8 mouse cellular contexts compared by ENCODE assay signal in genomic region chr15:102279092-102279782, GRCm38 (mm10). TPM values are rescaled to one million over a fixed set of nuclear protein-coding genes. Genes with fewer than 3 reads are reported as not detected.
DNase-seq lines count a peak whose midpoint lies in the region; ATAC-seq and TF ChIP-seq lines count a peak whose summit lies in the region.

Gene Mfsd5, plus strand, starts transcription at chr15:102279454.

- H3K9ac ChIP-seq in embryonic facial prominence, embryonic 12.5 days, result peak within 1 kb of the TSS; percentile 74
- peak within 1 kb of the TSS; percentile 78 for H3K9ac ChIP-seq in limb, embryonic 11.5 days (ENCODE audit: low read length)
- H3K9ac ChIP-seq in midbrain, embryonic 13.5 days (replicated peaks), result peak within 1 kb of the TSS; percentile 75

- 1% methylated on average over 65 of the region's 65 CpGs for WGBS in embryonic facial prominence, embryonic 12.5 days
- WGBS in limb, embryonic 11.5 days, result under 1% methylated on average over 65 of the region's 65 CpGs
- WGBS in midbrain, embryonic 13.5 days, result under 1% methylated on average over 64 of the region's 65 CpGs
- WGBS in small intestine, adult 2 months, result under 1% methylated on average over 65 of the region's 65 CpGs

- no peaks in the 10 kb centered on the region for H3K9me3 ChIP-seq in embryonic facial prominence, embryonic 12.5 days
- H3K9me3 ChIP-seq in limb, embryonic 11.5 days (ENCODE audit: control insufficient read depth, low read length), result no peaks in the 10 kb centered on the region
- no peaks in the 10 kb centered on the region for H3K9me3 ChIP-seq in midbrain, embryonic 13.5 days

- peak within 1 kb of the TSS; percentile 70 for H3K4me2 ChIP-seq in embryonic facial prominence, embryonic 12.5 days (replicated peaks)
- H3K4me2 ChIP-seq in limb, embryonic 11.5 days (ENCODE audit: low read depth, severe bottlenecking), result peak within 1 kb of the TSS; percentile 73
- peak within 1 kb of the TSS; percentile 97 for H3K4me2 ChIP-seq in midbrain, embryonic 13.5 days (replicated peaks)

- no peaks in the 10 kb centered on the region for H3K27me3 ChIP-seq in embryonic facial prominence, embryonic 12.5 days
- no peaks in the 10 kb centered on the region for H3K27me3 ChIP-seq in limb, embryonic 11.5 days (ENCODE audit: control insufficient read depth, insufficient read depth, low read length)
- H3K27me3 ChIP-seq in midbrain, embryonic 13.5 days, result no peaks in the 10 kb centered on the region
- H3K27me3 ChIP-seq in small intestine, adult 2 months (ENCODE audit: control insufficient read depth, insufficient read depth, low read length), result no peaks in the 10 kb centered on the region

- ATAC-seq in embryonic facial prominence, embryonic 12.5 days (ENCODE audit: insufficient number of reproducible peaks, insufficient read depth, low FRiP score, low TSS enrichment), result peak; percentile 93
- peak; percentile 91 for ATAC-seq in limb, embryonic 11.5 days (ENCODE audit: insufficient number of reproducible peaks, low FRiP score, low TSS enrichment, low read depth)
- ATAC-seq in midbrain, embryonic 13.5 days, result peak; percentile 97

- no peak for TF ChIP-seq CTCF in small intestine, adult 2 months (IDR thresholded peaks at IDR 0.05; ENCODE audit: extremely low read depth, insufficient read length, insufficient replicate concordance, low read depth, low read length)

- peaks cover 20% of the 10 kb centered on the region for H3K36me3 ChIP-seq in embryonic facial prominence, embryonic 12.5 days
- peaks cover 13% of the 10 kb centered on the region for H3K36me3 ChIP-seq in limb, embryonic 11.5 days (ENCODE audit: control insufficient read depth, insufficient read depth, low read length)
- peaks cover 23% of the 10 kb centered on the region for H3K36me3 ChIP-seq in midbrain, embryonic 13.5 days
- H3K36me3 ChIP-seq in small intestine, adult 2 months (ENCODE audit: control insufficient read depth, insufficient read depth, low read length), result peaks cover 5% of the 10 kb centered on the region

- H3K4me1 ChIP-seq in embryonic facial prominence, embryonic 12.5 days, result peaks cover 9% of the 10 kb centered on the region
- H3K4me1 ChIP-seq in limb, embryonic 11.5 days (ENCODE audit: control insufficient read depth, insufficient read depth, low read length), result peaks cover 7% of the 10 kb centered on the region
- H3K4me1 ChIP-seq in midbrain, embryonic 13.5 days (replicated peaks), result peaks cover 21% of the 10 kb centered on the region
- peaks cover 14% of the 10 kb centered on the region for H3K4me1 ChIP-seq in small intestine, adult 2 months (ENCODE audit: control insufficient read depth, insufficient read depth, insufficient read length, low read length)

- peak; percentile 88 for DNase-seq in 3T3-L1 (ENCODE audit: low read depth, low spot score)
- DNase-seq in adrenal gland, postnatal 36 days, result peak; percentile 89 to 94
- peak; percentile 99 for DNase-seq in heart, adult 11 months
- DNase-seq in kidney, adult 18-20 months, result peak; percentile 91
- DNase-seq in limb, embryonic 11.5 days (ENCODE audit: low spot score), result peak; percentile 92

- H3K27ac ChIP-seq in embryonic facial prominence, embryonic 12.5 days, result peak within 1 kb of the TSS; percentile 80
- peak within 1 kb of the TSS; percentile 80 for H3K27ac ChIP-seq in limb, embryonic 11.5 days (replicated peaks; ENCODE audit: low read depth, low read length)
- H3K27ac ChIP-seq in midbrain, embryonic 13.5 days, result peak within 1 kb of the TSS; percentile 86
- peak within 1 kb of the TSS; percentile 43 for H3K27ac ChIP-seq in small intestine, adult 2 months (ENCODE audit: insufficient read depth, low read depth, low read length)

- peak; percentile 75 for TF ChIP-seq POLR2A in small intestine, adult 2 months (IDR thresholded peaks at IDR 0.05; ENCODE audit: low read depth, low read length)

- peak within 1 kb of the TSS; percentile 75 for H3K4me3 ChIP-seq in embryonic facial prominence, embryonic 12.5 days
- peak within 1 kb of the TSS; percentile 94 for H3K4me3 ChIP-seq in limb, embryonic 11.5 days (ENCODE audit: low read depth, low read length)
- peak within 1 kb of the TSS; percentile 81 for H3K4me3 ChIP-seq in midbrain, embryonic 13.5 days (replicated peaks)
- H3K4me3 ChIP-seq in small intestine, adult 2 months (ENCODE audit: low read depth, low read length), result peak within 1 kb of the TSS; percentile 96

RNA-seq across cellular contexts. Expression of gene Mfsd5, which starts in this region (rescaled TPM):
- 10 to 100 TPM; 39.0 to 40.0 TPM for total RNA-seq in adrenal gland, postnatal 36 days (2021)
- polyA plus RNA-seq in embryonic facial prominence, embryonic 12.5 days (2016; fragmentation: Nextera tagmentation; extraction: Ambion mirVana), result 57.9 and 60.1 TPM in 2 replicates
- polyA plus RNA-seq in limb, embryonic 11.5 days (2014; fragmentation: Nextera tagmentation; extraction: Ambion mirVana), result 58.5 and 62.8 TPM in 2 replicates
- polyA plus RNA-seq in midbrain, embryonic 13.5 days (2015; fragmentation: Nextera tagmentation; extraction: Ambion mirVana), result 50.8 and 53.4 TPM in 2 replicates
- 38.0 and 67.0 TPM in 2 replicates for polyA plus RNA-seq in small intestine, adult 2 months (2012; rRNA removed)

Comparison
In these comparisons a context has a peak if more than half of its experiments do, and no peak if none do; other contexts are left out.
1. Peak in every context shown above with its lines: DNase-seq, ATAC-seq, H3K4me3 ChIP-seq and H3K27ac ChIP-seq.